Mouse (Mus musculus): ENCODE measurements around the gene Dcaf15.

Gene Dcaf15

DNA sequence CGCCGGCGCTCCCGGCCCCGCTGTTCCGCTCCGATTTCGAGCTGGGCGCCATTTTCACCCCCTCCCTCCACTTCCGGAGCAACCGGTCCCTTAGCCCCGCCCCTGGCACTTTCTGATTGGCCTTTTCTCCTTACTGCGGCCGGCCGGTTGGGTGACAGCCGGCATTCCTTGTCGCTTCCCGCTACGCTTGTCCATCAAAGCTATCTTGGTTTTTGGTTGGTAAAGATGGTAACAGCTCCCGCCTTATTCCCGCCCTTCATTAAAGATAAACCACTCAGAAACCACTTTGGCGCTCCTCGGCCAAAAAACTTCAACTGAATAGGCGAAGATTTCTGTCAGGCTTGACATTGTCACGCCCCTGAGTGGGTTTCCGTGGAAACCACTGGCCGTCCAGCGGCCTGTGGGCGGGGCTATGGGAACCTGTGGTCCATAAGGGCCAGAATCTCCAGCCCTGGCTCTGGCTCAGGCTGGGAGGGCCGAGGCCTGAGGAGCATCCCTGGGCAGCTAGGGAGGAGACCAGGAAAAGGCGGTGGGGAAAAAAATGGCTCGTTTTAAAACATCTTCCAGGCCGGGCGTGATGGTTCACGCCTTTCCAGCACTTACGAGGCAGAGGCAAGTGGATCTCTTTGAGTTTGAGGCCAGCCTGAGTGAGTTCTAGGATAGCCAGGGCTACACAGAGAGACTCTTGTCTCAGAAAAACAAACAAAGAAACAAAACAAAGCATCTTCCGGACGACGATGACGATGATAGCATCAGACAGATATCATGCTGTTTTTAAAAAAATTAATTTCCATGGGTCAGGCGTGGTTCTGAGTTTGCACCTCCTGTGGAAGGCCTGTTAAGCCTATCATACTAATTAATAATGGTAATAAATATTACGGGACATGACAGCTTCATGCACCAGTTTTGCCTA lies at the start of gene Dcaf15:
TSS of gene Dcaf15 (minus strand) at position 72 of the 913 bp plus-strand sequence.
- DNase-seq (ENCODE audit: low read depth, low spot score): peak; percentile 99

- DNase-seq (ENCODE audit: low read depth, low spot score): no peak
Observed at GRCm38 (mm10) chr8:84149181-84149580, 44.6 kb upstream of the Dcaf15 start.

DNA sequence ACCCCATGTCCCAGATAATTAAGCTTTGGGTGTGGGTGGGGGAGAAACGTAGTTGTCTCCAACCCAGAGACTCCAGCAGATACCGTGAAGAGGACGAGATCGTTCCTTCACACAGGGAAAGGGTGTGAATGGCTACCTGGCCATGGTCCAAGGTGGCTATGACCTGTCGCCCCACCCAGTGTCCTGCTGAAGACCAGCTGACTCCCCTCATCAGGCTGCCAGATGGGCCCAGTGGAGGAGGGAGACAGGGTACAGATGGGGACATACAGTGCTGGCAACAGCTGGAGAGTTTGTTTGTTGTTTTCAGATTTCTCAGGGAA lies 43.9 kb upstream of the Dcaf15 start:
- DNase-seq (ENCODE audit: low read depth, low spot score): no peak

DNA sequence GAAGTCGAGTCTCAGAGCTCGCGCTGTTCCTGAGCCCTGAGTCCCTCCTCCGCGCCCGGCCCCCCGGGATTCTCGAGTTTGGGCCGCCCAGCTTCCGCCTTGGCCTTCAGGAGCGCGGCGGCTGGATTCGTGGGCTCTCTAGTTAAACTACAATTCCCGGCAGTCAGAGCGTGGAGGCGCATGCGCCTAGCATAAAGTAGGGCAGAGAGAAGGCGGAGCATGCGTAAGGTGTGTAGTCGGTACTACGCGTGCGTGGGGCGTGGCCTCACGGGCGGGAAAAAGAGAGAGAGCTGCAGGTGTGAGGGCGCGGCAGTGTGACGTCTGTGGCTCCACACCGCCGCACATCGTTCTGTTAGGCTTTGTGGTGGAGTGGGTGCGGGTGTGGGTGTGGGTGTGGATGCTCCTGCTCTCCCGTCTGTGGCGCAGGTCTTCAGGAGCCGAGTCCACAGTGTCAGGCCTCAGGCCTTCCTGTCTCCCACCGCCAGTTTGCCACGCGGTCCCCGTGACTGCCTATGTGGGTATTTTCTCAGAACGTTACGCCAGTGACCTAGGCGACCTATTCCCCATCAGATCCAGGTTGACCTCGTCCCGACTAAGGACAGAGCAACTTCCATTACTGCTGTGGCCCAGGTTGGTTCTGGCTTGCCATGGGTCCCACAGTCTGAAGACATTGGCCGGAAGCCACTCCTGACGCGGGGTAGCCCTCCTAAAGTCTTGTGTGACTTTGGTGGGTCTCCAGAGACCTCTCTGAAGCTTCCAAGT lies 43.4 kb upstream of the Dcaf15 start, which contains the start of the genes Cc2d1a and 4930432K21Rik:
TSS of gene Cc2d1a (minus strand) at position 168 of the 762 bp plus-strand sequence.
TSS of gene 4930432K21Rik (plus strand) at position 257 of the 762 bp plus-strand sequence.
- peak; percentile 91 for DNase-seq (ENCODE audit: low read depth, low spot score)

DNA sequence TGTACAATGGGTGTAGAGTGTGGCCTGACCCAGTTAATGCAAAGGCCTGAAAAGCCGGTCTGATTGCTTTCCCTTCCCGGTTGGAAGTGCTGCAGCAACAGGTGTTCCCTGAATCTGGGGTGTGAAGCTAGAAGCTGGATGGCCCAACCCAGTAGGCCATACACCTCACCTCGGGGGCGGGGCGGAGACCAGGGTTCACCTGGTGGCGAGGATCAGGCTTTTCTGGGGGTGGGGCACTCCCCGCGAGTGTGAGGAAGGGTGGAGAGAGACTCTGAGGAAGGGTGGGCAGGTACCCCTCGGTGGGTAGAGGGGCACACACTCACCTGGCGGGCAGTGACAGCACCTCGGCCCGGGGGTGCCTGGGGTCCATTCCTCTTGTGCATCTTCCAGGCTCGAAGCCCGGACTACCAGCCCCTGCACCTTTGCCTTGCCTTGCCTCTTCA lies 42.8 kb upstream of the Dcaf15 start:
- DNase-seq (ENCODE audit: low read depth, low spot score): no peak

GRCm38 (mm10) chr8:84144636-84145245 lies 40.2 kb upstream of the Dcaf15 start:
- DNase-seq (ENCODE audit: low read depth, low spot score): no peak

DNA sequence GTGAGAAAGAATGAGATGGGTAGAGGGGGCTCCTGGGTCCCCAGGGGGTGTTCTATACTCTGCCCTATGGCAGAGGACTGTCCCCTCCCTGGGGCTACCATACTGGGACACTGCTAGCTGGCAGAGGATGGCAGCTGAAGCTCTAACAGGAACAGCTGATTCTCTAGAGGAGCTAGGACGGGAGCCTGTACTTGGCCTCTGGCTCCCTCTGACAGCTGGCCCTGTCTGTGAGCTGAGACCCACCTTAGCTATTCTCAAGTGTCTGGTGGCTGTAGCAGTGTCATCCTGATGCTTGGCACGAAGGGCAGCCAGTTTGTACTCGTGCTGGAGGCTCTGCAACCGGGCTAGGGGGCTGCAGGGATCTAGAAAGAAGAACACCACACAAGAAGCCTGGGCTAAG lies 36.3 kb upstream of the Dcaf15 start:
- no peak for DNase-seq (ENCODE audit: low read depth, low spot score)

DNA sequence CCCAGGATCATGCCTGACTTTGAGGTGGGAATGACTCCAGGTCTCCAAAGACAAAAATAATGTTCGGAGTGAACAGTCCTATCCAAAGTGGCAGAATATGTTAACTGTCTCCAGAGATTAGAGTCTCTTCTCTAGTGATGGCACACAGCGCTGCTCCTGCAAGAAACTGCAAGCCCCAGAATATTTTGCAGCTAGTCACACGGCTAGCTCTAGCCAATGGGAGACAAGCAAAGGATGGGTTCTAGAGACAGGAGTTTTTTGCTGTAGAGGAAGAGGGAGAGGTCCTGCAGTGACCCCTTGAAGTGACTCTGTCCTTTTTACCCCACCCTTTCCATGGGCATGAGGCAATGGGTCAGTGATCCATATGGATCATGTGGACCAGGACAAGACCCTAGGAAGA lies 33.3 kb upstream of the Dcaf15 start:
- DNase-seq (ENCODE audit: low read depth, low spot score): no peak

- no peak for DNase-seq (ENCODE audit: low read depth, low spot score)
Observed at GRCm38 (mm10) chr8:84132225-84132624, 27.7 kb upstream of the Dcaf15 start.

DNA sequence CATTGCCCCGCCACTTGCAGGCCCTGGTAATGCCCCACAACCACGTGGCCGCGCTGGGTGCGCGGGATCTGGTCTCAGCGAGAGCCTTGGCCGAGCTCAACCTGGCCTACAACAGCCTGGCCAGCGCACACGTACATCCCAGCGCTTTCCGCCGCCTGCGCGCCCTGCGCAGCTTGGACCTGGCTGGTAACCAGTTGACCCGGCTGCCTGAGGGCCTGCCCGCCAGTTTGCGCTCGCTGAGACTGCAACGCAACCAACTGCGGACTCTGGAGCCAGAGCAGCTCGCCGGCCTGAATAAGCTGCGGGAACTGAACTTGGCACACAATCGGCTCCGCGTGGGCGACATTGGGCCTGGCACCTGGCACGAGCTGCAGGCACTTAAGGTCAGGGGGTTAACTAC lies 26.2 kb upstream of the Dcaf15 start:
- DNase-seq (ENCODE audit: low read depth, low spot score): no peak

DNA sequence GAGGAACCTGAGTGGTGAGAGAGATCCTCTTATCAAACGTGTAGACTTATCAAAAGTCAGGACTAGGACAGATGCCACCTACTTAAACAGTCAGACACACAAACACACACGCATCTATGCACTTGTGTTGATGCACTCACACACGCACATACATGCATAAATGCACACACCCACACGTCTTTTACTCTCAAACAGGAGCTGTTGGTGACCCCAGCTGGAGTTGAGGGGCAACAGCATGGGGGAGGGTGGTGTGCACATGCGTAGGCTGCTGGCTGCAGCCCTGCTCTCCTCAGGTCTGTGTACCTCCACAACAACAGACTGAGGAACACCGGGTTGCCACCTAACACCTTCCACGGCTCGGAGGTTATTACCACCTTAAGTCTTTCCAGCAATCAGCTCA lies 23.7 kb upstream of the Dcaf15 start:
- no peak for DNase-seq (ENCODE audit: low read depth, low spot score)

- DNase-seq (ENCODE audit: low read depth, low spot score): no peak
Observed at GRCm38 (mm10) chr8:84127202-84127901, 22.8 kb upstream of the Dcaf15 start.

DNA sequence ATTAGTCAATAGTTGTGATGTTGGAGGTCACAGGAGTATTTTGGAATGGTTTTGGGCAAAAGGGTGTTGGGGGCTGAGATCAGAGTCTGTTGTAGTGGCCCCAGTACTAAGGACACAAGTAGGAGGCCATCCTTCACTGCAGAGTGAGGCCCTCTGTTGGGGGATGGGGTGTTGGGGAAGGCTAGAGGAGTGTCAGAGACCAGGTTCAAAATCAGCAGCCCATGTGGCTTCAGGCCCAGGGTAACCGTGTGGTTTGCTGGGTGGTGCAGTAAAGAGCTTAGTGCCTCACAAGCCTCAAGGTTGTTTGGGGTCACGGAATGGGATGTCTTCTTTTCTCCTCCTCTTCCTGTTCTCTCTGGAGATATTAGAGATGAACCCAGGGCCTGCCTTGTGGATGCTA lies 22.2 kb upstream of the Dcaf15 start:
- no peak for DNase-seq (ENCODE audit: low read depth, low spot score)

GRCm38 (mm10) chr8:84125656-84126055 lies 21.1 kb upstream of the Dcaf15 start, which contains the start of gene Podnl1:
TSS of gene Podnl1 (plus strand) at chr8:84125989.
- DNase-seq (ENCODE audit: low read depth, low spot score): no peak

- DNase-seq (ENCODE audit: low read depth, low spot score): no peak
Observed at GRCm38 (mm10) chr8:84122151-84122550, 17.6 kb upstream of the Dcaf15 start.

DNA sequence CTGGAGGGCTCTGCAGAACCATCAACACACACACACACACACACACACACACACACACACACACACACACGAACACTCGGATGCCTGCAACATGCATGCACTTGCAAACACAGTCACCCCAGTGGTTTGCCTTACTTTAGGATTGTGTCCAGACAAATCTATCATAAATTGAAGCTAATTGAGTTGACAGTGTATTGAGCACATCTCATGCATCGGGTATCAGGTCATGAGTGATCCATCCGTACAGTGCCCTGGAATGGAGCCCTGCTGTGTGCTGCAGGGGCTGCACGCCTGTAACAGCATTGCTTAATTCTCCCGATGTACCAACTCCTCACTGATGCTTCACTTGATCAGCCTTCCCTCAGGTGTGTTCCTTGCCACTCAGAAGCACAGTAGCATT lies 11.1 kb upstream of the Dcaf15 start:
- no peak for DNase-seq (ENCODE audit: low read depth, low spot score)

DNA sequence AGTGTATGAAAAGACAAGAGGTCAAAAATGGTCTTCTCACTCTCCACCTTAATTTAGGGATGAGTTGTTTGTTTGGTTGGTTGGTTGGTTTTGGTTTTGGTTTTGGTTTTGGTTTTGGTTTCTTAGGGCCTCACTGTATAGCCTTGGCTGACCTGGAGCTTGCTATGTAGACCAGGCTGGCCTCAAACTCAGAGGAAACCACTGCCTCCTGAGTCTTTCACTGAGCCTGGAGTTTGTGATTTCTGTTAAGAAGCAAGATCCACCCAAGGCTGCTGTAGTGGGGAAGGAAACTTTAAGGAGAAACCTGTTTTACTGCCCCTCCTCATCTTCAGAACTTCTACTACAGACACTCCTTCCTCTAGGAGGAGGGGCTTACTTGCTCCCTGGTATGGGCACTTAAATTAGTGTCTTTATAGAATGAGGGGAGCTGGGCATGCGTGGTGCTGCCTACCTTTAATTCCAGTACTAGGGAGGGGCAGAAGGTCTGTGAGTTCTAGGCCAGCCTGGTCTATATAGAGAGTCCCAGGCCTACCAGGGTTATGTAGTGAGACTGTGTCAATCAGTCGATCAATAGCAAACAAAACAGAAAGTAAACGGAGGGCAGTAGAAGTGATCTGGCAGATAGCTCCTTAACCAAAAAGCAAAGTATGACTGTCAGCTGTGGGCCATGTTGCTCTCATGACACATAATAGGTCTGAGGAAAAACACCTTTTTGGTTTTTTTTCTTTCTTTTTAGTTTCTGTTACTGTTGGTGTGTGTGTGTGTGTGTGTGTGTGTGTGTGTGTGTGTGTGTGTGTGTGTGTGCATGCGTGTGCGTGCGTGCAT lies 1.9 kb upstream of the Dcaf15 start:
- DNase-seq (ENCODE audit: low read depth, low spot score): no peak

DNA sequence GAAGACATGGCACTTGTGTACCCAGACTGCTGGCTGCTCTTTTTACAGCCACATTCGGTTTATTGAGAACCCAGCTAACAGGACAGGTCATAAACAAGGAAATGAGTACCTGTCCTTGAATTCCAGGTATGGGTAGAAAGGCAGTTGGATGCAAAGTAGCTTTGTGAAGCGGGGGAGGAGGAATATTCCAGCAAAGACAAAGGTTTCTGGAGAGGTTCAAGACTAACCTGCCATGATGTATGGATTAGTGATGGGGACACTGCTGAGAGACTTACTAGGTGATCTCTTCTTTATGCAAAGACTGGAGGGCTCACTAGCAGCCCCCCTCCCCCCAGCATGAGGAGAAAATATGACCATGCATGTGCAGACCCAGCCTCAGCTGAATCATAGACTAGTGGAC lies 1.1 kb upstream of the Dcaf15 start:
- no peak for DNase-seq (ENCODE audit: low read depth, low spot score)

GRCm38 (mm10) chr8:84104221-84104620 lies 347 bp downstream of the Dcaf15 start:
- peak; percentile 39 for DNase-seq (ENCODE audit: low read depth, low spot score)

GRCm38 (mm10) chr8:84103601-84104000 lies 967 bp downstream of the Dcaf15 start:
- DNase-seq (ENCODE audit: low read depth, low spot score): no peak

Data from brain, embryonic 18.5 days (tissue).